Comparison of ENCODE assay signal across 12 mouse cellular contexts in genomic region chr4:59739321-59739720, GRCm38 (mm10).
DNase-seq lines count a peak whose midpoint lies in the region; TF ChIP-seq lines count a peak whose summit lies in the region.
"Had no signal": no experiment of that assay in that cellular context is flagged by ENCODE, and none has a peak within 500 bp of the region (broad histone marks: within the 10 kb centered on the region; RNA-seq: fewer than 3 reads in every experiment).

No protein-coding gene starts in this region.

- H3K4me1 ChIP-seq in CH12.LX (ENCODE audit: control insufficient read depth in 1 of 2, insufficient read depth in 2 of 2): no peaks in the 10 kb centered on the region
- H3K4me1 ChIP-seq: hindbrain, embryonic 13.5 days; midbrain, embryonic 12.5 days had no signal

- intact Hi-C loops in left cerebral cortex, adult 2 months (cut with DNase I): no loop called here

- no peak overlapping the region for H3K4me2 ChIP-seq in CH12.LX (ENCODE audit: insufficient read depth, low read depth, poor library complexity, severe bottlenecking)
- H3K4me2 ChIP-seq: heart, embryonic 12.5 days; hindbrain, embryonic 13.5 days; midbrain, embryonic 12.5 days had no signal

- no peaks in the 10 kb centered on the region for H3K79me2 ChIP-seq in CH12.LX (replicated peaks; ENCODE audit: control insufficient read depth, extremely low read depth, insufficient read depth, poor library complexity, severe bottlenecking)

- no peak for DNase-seq in left cerebral cortex, adult 2 months (ENCODE audit: extremely low spot score in 1 of 2, low spot score in 2 of 2)
- DNase-seq in left cerebral cortex, adult 18-20 months (ENCODE audit: low spot score in 2 of 2): no peak
- DNase-seq in 416B (ENCODE audit: low read depth): peak; percentile 37
- DNase-seq in CH12.LX (ENCODE audit: extremely low read depth): peak; percentile 32
- no peak for DNase-seq in brain, embryonic 14.5 days (ENCODE audit: low read depth)
- DNase-seq in right cerebral cortex, adult 18-20 months: no peak
- no peak for DNase-seq in layer of hippocampus, postnatal 14 days (ENCODE audit: low spot score in 2 of 2)
- DNase-seq: cerebellum, adult 2 months; kidney, postnatal 25 days had no signal

- TF ChIP-seq CTCF in left cerebral cortex, adult 2 months (IDR thresholded peaks at IDR 0.05): peak; percentile 22
- TF ChIP-seq CTCF in CH12.LX (conservative IDR thresholded peaks at IDR 0.05 in 1 of 2, IDR thresholded peaks at IDR 0.05 in 1 of 2; ENCODE audit: low read depth in 2 of 2, low read length in 2 of 2): peak; percentile 46 to 65; a peak in 3 of 4 replicates
- peak; percentile 6; the same call in 1 of the 2 replicates for TF ChIP-seq CTCF in brain, embryonic 14.5 days (IDR thresholded peaks at IDR 0.05; ENCODE audit: borderline replicate concordance, extremely low read depth, insufficient read depth, insufficient read length)

- TF ChIP-seq RAD21 in CH12.LX (IDR thresholded peaks at IDR 0.05; ENCODE audit: low read depth, low read length): peak; percentile 63

- H3K27ac ChIP-seq in left cerebral cortex, adult 2 months: no peak overlapping the region
- H3K27ac ChIP-seq in CH12.LX (ENCODE audit: insufficient read depth, low read depth): no peak overlapping the region
- H3K27ac ChIP-seq: hindbrain, embryonic 13.5 days; midbrain, embryonic 12.5 days had no signal

- no peaks in the 10 kb centered on the region for H3K36me3 ChIP-seq in CH12.LX (replicated peaks in 1 of 2; ENCODE audit: control insufficient read depth in 1 of 2, insufficient read depth in 1 of 2, low read length in 1 of 2)

- no peak overlapping the region for H3K9ac ChIP-seq in CH12.LX (ENCODE audit: insufficient read depth, low read depth)
- H3K9ac ChIP-seq: heart, embryonic 12.5 days; hindbrain, embryonic 13.5 days; midbrain, embryonic 12.5 days had no signal

- no peaks in the 10 kb centered on the region for H3K27me3 ChIP-seq in CH12.LX (replicated peaks)
- H3K27me3 ChIP-seq: heart, embryonic 12.5 days; hindbrain, embryonic 13.5 days; midbrain, embryonic 12.5 days had no signal

- dilution Hi-C loops in CH12.LX (cut with MboI; ENCODE audit: extremely low pct_ligation_motif_present, extremely low pct_unique_long_range_greater_than_20kb, low sequenced_read_pairs): no loop called here

- no peak for TF ChIP-seq POLR2A in CH12.LX (IDR thresholded peaks at IDR 0.05; ENCODE audit: low read depth, low read length)
- no peak for TF ChIP-seq POLR2A in brain, embryonic 14.5 days (IDR thresholded peaks at IDR 0.05; ENCODE audit: borderline replicate concordance, extremely low read depth, insufficient read depth, insufficient read length, poor library complexity, severe bottlenecking)

- no peak for TF ChIP-seq EP300 in CH12.LX (IDR thresholded peaks at IDR 0.05; ENCODE audit: low read length)

- in situ Hi-C loops in CH12.LX (cut with MboI; ENCODE audit: low pct_ligation_motif_present, low pct_unique_long_range_greater_than_20kb, low sequenced_read_pairs): no loop called here

- H3K9me3 ChIP-seq in CH12.LX (replicated peaks; ENCODE audit: low read length): peaks cover 2% of the 10 kb centered on the region
- H3K9me3 ChIP-seq: heart, embryonic 12.5 days; hindbrain, embryonic 13.5 days had no signal

- no peak overlapping the region for H3K4me3 ChIP-seq in left cerebral cortex, adult 2 months
- H3K4me3 ChIP-seq in CH12.LX (replicated peaks in 1 of 3; ENCODE audit: low read depth in 2 of 3, low read length in 2 of 3, poor library complexity in 1 of 3): no peak overlapping the region
- H3K4me3 ChIP-seq: heart, embryonic 12.5 days; hindbrain, embryonic 13.5 days; midbrain, embryonic 12.5 days had no signal

TF ChIP-seq in CH12.LX, 34 proteins besides CTCF, POLR2A, EP300 and RAD21:
- no peak for TF ChIP-seq KAT2A (IDR thresholded peaks at IDR 0.05; ENCODE audit: insufficient replicate concordance, low read length)
- peak; percentile 55 for TF ChIP-seq SMC3 (IDR thresholded peaks at IDR 0.05; ENCODE audit: low read depth, low read length)

Comparison
In these comparisons a context has a peak if more than half of its experiments do, and no peak if none do; other contexts are left out.
1. DNase-seq: peak in 416B (single experiment) and CH12.LX (single experiment); none in left cerebral cortex, adult 2 months (0 of 2), left cerebral cortex, adult 18-20 months (0 of 2), brain, embryonic 14.5 days (single experiment), right cerebral cortex, adult 18-20 months (single experiment) and layer of hippocampus, postnatal 14 days (0 of 2).
2. Peak in every context shown above with its lines, with median percentiles within 50 percentile points of each other: CTCF ChIP-seq.